Mouse (Mus musculus) heart, postnatal 36 days (tissue): Measurements from ENCODE around the gene Arhgef19. TPM values are rescaled to one million over a fixed set of nuclear protein-coding genes. Genes with fewer than 3 reads are reported as not detected.

Experiments used
- DNase-seq, 2 experiments: peaks; one replicate each; pipeline ENCODE4 v3.0.0; 2021 to 2022
- intact Hi-C: fragments of 180-260 bp; cut with DNase I; formaldehyde crosslinking; loops from one replicate; pipeline ENCODE4 v1.15.1; 2025
- total RNA-seq, 2 experiments: library from RNA; stranded (reverse); gene quantifications; 2 replicates each; pipeline ENCODE4 v1.2.3; 2021

Gene Arhgef19
- total RNA-seq, 2 experiments from 2014 or later: 22.2 to 39.7 TPM

GRCm38 (mm10) chr4:141259413-141259812 lies 20.1 kb downstream of the Arhgef19 start:
- no peak for DNase-seq

DNA sequence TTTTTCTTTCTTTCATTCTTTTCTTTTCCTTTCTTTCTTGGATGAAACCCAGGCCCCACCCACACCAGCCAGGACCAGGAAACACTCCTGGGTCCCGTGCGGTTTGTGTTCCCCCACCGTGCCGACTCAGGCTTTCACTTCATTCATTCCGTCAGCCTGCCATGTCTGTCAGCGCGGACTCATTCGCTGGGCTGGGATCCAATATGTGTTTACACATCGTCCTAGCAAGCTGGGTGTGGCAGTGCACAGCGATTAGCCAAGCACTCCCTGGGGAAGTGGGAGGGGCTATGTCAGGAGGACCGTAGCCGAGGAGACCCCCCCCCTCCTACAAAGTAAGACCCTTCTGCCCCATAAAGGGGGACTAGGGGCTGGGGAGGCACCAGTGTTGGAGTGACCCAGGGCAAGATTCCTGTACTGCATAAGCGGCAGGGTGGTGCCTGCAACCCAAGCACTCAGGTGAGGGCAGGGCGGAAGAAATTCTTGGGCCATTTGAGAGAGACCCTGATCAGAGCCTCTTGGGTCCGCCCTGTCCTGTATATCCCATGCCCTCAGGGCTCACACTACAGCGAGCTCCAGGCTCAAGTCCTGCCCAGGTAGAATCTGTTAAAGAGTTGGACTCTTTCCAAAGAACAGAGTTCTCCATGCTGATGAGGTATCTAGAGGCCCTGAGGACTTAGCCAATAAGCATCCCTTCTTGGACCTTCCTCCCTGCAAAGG lies 20.9 kb downstream of the Arhgef19 start:
- intact Hi-C loops: no loop called here
- no peak for DNase-seq

More at GRCm38 (mm10) chr4:141259413-141259812, 20.1 kb downstream of the Arhgef19 start:
- intact Hi-C loops: no loop called here

DNA sequence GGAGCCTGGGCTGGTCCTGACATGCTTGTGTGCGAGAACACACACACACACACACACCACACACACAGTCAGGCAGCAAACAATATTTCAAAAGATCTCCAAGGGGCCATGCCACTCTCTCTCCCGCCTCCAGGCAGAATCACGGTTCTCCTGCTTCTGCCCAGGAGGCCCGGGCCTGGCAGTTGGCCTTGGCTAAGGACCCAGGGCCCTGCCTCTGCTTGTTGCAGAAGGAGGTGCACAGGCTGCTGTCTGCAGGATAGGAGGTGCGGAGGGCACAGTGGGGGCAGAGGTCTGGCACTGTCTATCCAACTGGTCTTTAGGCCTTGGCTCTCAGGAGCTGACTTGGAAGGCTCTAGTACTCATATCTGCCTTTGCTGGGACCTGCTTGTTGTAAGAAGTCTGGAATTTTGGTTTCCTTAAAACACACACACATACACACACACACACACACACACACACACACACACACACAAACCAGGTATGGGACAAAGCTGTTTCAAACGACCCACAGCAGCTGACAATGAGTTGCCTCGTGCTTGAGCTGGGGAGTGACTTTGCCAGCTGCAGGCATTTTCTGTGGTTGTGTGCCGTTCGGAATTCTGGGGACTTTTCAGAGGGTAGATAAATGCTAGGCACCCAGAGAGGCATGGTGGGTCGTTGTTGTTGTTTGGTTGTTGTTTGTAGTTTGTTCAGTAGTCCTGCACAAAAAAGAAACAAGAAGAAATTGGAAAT lies 23.8 kb downstream of the Arhgef19 start:
- intact Hi-C loops: no loop called here

DNA sequence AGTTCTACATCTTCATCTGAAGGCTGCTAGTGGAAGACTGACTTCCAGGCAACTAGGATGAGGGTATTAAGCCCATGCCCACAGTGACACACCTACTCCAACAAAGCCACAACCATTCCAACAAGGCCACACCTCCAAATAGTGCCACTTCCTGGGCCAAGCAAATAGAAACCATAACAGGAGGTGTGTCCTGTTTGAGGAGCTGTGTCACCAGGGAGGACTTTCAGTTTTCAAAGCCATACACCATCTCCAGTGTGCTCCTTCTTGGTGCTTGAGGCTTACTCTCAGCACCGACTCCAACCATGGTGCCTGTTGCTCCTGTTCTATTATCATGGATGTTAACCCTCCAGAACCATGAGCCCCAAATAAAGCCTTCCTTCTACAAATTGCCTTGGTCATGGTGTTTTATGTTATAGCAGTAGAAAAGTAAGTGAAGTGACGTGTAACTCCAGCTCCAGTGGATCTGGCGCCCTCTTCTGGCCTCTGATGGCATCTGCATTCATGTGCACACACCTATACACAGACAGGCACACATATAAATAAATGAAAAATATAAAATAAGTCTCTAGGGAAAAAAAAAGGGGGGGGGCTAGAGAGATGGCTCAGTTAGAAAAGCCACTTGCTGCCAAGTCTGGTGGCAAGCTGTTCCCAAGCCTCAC lies 26.8 kb downstream of the Arhgef19 start:
- DNase-seq: no peak
- intact Hi-C loops: loop anchor here (2.0 kb wide), 1 partner anchor 123 kb away; no protein-coding TSS in a partner anchor

More for the DNA sequence above, 23.8 kb downstream of the Arhgef19 start:
- DNase-seq: no peak

GRCm38 (mm10) chr4:141267250-141267649 lies 28.0 kb downstream of the Arhgef19 start:
- intact Hi-C loops: loop anchor here (2.0 kb wide), 1 partner anchor 124 kb away; no protein-coding TSS in a partner anchor
- DNase-seq: no peak

DNA sequence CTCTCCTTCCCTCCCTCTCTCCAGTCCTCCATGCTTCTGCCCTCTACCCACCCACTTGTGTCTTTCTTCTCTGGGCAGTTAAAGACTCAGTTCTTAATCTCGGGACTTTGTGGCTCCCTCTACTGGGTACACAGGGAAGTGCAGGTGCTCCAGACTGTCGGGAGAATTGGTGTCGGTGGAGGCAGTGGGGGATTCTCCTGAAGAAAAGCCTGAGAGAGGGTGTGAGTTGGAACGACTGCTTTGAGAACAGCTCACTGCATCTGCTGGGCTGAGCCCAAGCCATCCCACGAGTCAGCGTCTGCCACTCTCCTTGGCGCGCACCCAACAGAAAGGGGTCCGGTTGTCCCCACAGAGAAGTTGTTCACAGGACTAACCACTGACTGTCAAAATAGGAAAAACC lies 28.5 kb downstream of the Arhgef19 start:
- intact Hi-C loops: loop anchor here (2.0 kb wide), 1 partner anchor 125 kb away; no protein-coding TSS in a partner anchor
- peak; percentile 72 to 81 for DNase-seq

- intact Hi-C loops: no loop called here
These were observed 29.1 kb downstream of the Arhgef19 start for GRCm38 (mm10) chr4:141268350-141268749.

GRCm38 (mm10) chr4:141269080-141269479 lies 29.8 kb downstream of the Arhgef19 start:
- DNase-seq: no peak
- intact Hi-C loops: no loop called here

More at GRCm38 (mm10) chr4:141268350-141268749, 29.1 kb downstream of the Arhgef19 start:
- DNase-seq: no peak

GRCm38 (mm10) chr4:141270201-141270940 lies 31.1 kb downstream of the Arhgef19 start:
- no peak for DNase-seq
- intact Hi-C loops: no loop called here

GRCm38 (mm10) chr4:141271228-141271627 lies 31.9 kb downstream of the Arhgef19 start:
- intact Hi-C loops: no loop called here
- DNase-seq: no peak

DNA sequence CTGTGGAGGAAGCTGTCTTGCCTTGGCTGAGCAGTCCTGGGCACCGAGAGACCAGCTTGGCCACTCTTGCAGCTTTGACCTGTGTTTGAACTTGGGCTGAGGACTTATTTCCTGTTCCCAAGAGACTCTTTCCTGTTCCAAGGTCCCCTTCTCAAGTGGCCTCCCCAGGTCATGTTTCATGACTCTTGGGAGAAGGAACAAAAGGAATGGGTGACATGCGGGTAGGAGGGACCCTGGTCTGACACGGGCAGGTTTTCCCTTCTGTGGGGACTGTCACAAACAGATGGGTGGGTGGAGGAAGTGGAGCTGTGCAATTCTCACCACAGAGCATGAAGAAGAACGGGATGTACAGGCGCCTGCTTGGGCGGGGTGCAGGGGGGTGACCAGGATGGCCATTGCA lies 32.4 kb downstream of the Arhgef19 start:
- no peak for DNase-seq
- intact Hi-C loops: loop anchor here (2.0 kb wide), 1 partner anchor 67 kb away; no protein-coding TSS in a partner anchor

GRCm38 (mm10) chr4:141272878-141273277 lies 33.6 kb downstream of the Arhgef19 start:
- intact Hi-C loops: loop anchor here (1.0 to 2.0 kb wide), 2 partner anchors 68 to 90 kb away; no protein-coding TSS in a partner anchor
- DNase-seq: no peak

DNA sequence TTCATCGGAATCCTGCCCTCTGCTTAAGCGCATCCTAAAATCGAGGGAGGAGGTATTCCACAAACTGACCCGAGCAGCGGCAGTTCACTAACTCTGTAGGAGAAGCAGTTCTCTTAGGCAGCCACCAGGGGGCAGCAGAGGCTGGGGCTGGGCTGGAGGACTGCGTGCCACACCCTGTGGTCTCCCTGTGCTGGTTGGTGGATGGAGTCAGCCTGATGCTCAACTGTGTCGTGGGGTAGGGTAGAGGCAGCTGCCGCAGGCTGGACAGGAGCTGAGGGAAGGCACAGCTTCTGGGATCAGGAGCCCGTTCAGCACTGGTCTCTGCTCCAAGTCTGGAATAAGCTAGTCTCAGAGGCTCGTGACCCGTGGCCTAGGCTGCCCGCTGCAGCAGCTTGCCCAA lies 34.0 kb downstream of the Arhgef19 start:
- intact Hi-C loops: loop anchor here (1.0 to 2.0 kb wide), 2 partner anchors 68 to 90 kb away; no protein-coding TSS in a partner anchor
- peak; percentile 90 to 94 for DNase-seq

- no peak for DNase-seq
- intact Hi-C loops: loop anchor here (2.0 kb wide), 1 partner anchor 36 kb away; no protein-coding TSS in a partner anchor
These were observed 35.4 kb downstream of the Arhgef19 start for GRCm38 (mm10) chr4:141274485-141275341.

DNA sequence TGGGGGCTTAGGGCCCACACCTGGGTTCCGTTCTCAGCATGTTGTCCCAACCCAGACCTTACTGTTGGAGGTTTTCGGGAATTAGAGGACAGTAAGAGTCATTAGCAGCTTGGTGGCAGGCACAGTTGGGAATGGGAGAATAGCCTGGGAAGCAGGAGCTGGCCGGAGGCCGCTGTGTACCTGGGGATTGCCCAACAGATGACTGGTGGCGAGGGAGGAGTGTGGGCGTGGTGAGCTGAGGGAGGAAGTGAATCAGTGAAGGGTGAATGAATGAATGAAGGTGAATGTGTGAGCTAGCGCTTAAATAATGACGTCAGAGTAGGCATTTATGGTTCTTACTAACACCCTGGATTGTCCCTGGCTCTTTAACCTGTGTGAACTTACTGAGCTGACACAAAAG lies 37.9 kb downstream of the Arhgef19 start:
- DNase-seq: no peak
- intact Hi-C loops: no loop called here

- DNase-seq: peak; percentile 82 to 86
- intact Hi-C loops: loop anchor here (1.0 kb wide), 3 partner anchors 24 to 47 kb away; no protein-coding TSS in a partner anchor
These were observed 38.9 kb downstream of the Arhgef19 start for GRCm38 (mm10) chr4:141278154-141278553.

GRCm38 (mm10) chr4:141279327-141279726 lies 40.0 kb downstream of the Arhgef19 start:
- DNase-seq: no peak
- intact Hi-C loops: no loop called here

DNA sequence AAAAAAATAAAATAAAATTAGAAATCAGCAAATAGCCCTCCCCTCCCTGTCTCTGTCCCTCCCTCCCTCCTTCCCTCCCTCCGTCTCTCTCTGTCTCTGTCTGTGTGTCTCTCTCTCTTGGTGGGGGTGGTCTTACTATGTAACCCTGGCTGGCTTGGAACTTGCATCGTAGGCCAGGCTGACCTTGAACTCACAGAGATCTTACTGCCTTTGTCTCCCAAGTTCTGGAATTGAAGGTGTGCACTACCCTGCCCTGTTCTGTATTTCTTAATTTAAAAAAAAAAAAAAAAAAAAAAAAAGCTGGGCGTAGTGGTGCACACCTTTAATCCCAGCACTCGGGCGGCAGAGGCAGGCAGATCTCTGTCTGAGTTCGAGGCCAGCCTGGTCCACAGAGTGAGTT lies 40.5 kb downstream of the Arhgef19 start:
- DNase-seq: no peak
- intact Hi-C loops: no loop called here

DNA sequence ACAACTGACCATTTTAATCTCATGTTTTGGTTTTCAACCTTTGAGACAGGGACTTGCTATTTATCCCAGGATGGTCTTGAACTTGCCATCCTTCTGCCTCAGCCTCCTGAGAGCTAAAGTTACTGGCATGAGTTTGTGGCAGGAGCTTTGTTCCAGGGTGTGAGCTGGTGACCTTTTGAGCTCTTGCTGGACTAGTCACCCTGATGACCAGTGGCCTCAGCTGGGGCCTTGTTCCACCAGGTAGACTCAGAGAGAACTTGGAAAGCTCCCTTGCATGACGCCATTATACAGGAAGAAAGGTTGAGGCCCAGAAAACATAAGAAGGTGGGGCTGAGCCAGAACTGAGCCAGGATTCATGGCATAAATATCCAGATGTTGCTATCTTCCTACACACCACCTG lies 41.2 kb downstream of the Arhgef19 start:
- no peak for DNase-seq

More for the DNA sequence above, 41.2 kb downstream of the Arhgef19 start:
- intact Hi-C loops: no loop called here
